Mouse (Mus musculus): ENCODE data around the gene Mdm4. TPM values are rescaled to one million over a fixed set of nuclear protein-coding genes. Genes with fewer than 3 reads are reported as not detected.

The Mdm4 gene
- total RNA-seq, 2 experiments from 2014 or later: 79.0 to 85.9 TPM

GRCm38 (mm10) chr1:132964691-132965090 lies 65.7 kb downstream of the Mdm4 start:
- Histone ChIP-seq H3K4me3 (no peak overlapping the region), H3K27ac (no peak overlapping the region)
- no peak for DNase-seq (ENCODE audit: extremely low spot score in 1 of 2, low spot score in 2 of 2)
- intact Hi-C loops (cut with DNase I): no loop called here
- TF ChIP-seq CTCF (IDR thresholded peaks at IDR 0.05): no peak

GRCm38 (mm10) chr1:132964106-132964505 lies 66.3 kb downstream of the Mdm4 start:
- Histone ChIP-seq H3K27ac (no peak overlapping the region), H3K4me3 (no peak overlapping the region)
- DNase-seq (ENCODE audit: extremely low spot score in 1 of 2, low spot score in 2 of 2): no peak
- no peak for TF ChIP-seq CTCF (IDR thresholded peaks at IDR 0.05)
- intact Hi-C loops (cut with DNase I): no loop called here

- DNase-seq (ENCODE audit: extremely low spot score in 1 of 2, low spot score in 2 of 2): no peak
Measured at GRCm38 (mm10) chr1:132961751-132962150, 68.6 kb downstream of the Mdm4 start.

GRCm38 (mm10) chr1:132956809-132957208 lies 73.6 kb downstream of the Mdm4 start:
- TF ChIP-seq CTCF (IDR thresholded peaks at IDR 0.05): no peak
- intact Hi-C loops (cut with DNase I): no loop called here
- DNase-seq (ENCODE audit: extremely low spot score in 1 of 2, low spot score in 2 of 2): no peak
- Histone ChIP-seq H3K27ac (no peak overlapping the region), H3K4me3 (no peak overlapping the region)

More at GRCm38 (mm10) chr1:132961751-132962150, 68.6 kb downstream of the Mdm4 start:
- Histone ChIP-seq H3K27ac (no peak overlapping the region), H3K4me3 (no peak overlapping the region)
- intact Hi-C loops (cut with DNase I): no loop called here
- no peak for TF ChIP-seq CTCF (IDR thresholded peaks at IDR 0.05)

GRCm38 (mm10) chr1:132947811-132948210 lies 82.5 kb downstream of the Mdm4 start:
- intact Hi-C loops (cut with DNase I): no loop called here

GRCm38 (mm10) chr1:132945826-132946225 lies 84.5 kb downstream of the Mdm4 start:
- no peak for DNase-seq (ENCODE audit: extremely low spot score in 1 of 2, low spot score in 2 of 2)

More at GRCm38 (mm10) chr1:132947811-132948210, 82.5 kb downstream of the Mdm4 start:
- no peak for TF ChIP-seq CTCF (IDR thresholded peaks at IDR 0.05)
- no peak overlapping the region for H3K4me3 ChIP-seq
- DNase-seq (ENCODE audit: extremely low spot score in 1 of 2, low spot score in 2 of 2): no peak
- H3K27ac ChIP-seq: no peak overlapping the region

GRCm38 (mm10) chr1:132938975-132939374 lies 91.4 kb downstream of the Mdm4 start:
- Histone ChIP-seq H3K4me3 (no peak overlapping the region), H3K27ac (no peak overlapping the region)
- peak; percentile 33 for TF ChIP-seq CTCF (IDR thresholded peaks at IDR 0.05)
- intact Hi-C loops (cut with DNase I): loop anchor here (5.0 kb wide), 1 partner anchor 57 kb away; the partner anchor contains the start of gene Lrrn2
- DNase-seq (ENCODE audit: extremely low spot score in 1 of 2, low spot score in 2 of 2): peak in 1 of 2 experiments; percentile 39

More at GRCm38 (mm10) chr1:132945826-132946225, 84.5 kb downstream of the Mdm4 start:
- intact Hi-C loops (cut with DNase I): no loop called here
- H3K27ac ChIP-seq: no peak overlapping the region
- no peak overlapping the region for H3K4me3 ChIP-seq
- TF ChIP-seq CTCF (IDR thresholded peaks at IDR 0.05): no peak

GRCm38 (mm10) chr1:132937296-132938030 lies 92.9 kb downstream of the Mdm4 start:
- TF ChIP-seq CTCF (IDR thresholded peaks at IDR 0.05): no peak
- intact Hi-C loops (cut with DNase I): loop anchor here (5.0 kb wide), 1 partner anchor 55 kb away; the partner anchor contains the start of gene Lrrn2
- Histone ChIP-seq H3K27ac (no peak overlapping the region), H3K4me3 (no peak overlapping the region)
- DNase-seq (ENCODE audit: extremely low spot score in 1 of 2, low spot score in 2 of 2): no peak

- intact Hi-C loops (cut with DNase I): loop anchor here (5.0 kb wide), 1 partner anchor 53 kb away; the partner anchor contains the start of gene Lrrn2
- peak; percentile 66 to 69 for DNase-seq (ENCODE audit: extremely low spot score in 1 of 2, low spot score in 2 of 2)
- Histone ChIP-seq H3K27ac (no peak overlapping the region), H3K4me3 (no peak overlapping the region)
- peak; percentile 57 for TF ChIP-seq CTCF (IDR thresholded peaks at IDR 0.05)
Measured at GRCm38 (mm10) chr1:132934856-132935255, 95.5 kb downstream of the Mdm4 start.

GRCm38 (mm10) chr1:132932421-132932820 lies 97.9 kb downstream of the Mdm4 start:
- H3K4me3 ChIP-seq: no peak overlapping the region
- H3K27ac ChIP-seq: no peak overlapping the region
- intact Hi-C loops (cut with DNase I): no loop called here
- TF ChIP-seq CTCF (IDR thresholded peaks at IDR 0.05): no peak
- no peak for DNase-seq (ENCODE audit: extremely low spot score in 1 of 2, low spot score in 2 of 2)

- intact Hi-C loops (cut with DNase I): no loop called here
Measured at GRCm38 (mm10) chr1:132930291-132930690, 100.1 kb downstream of the Mdm4 start.

GRCm38 (mm10) chr1:132928907-132929250 lies 101.5 kb downstream of the Mdm4 start:
- intact Hi-C loops (cut with DNase I): no loop called here
- Histone ChIP-seq H3K4me3 (no peak overlapping the region), H3K27ac (no peak overlapping the region)
- no peak for TF ChIP-seq CTCF (IDR thresholded peaks at IDR 0.05)
- no peak for DNase-seq (ENCODE audit: extremely low spot score in 1 of 2, low spot score in 2 of 2)

More at GRCm38 (mm10) chr1:132930291-132930690, 100.1 kb downstream of the Mdm4 start:
- DNase-seq (ENCODE audit: extremely low spot score in 1 of 2, low spot score in 2 of 2): no peak
- Histone ChIP-seq H3K4me3 (no peak overlapping the region), H3K27ac (no peak overlapping the region)
- TF ChIP-seq CTCF (IDR thresholded peaks at IDR 0.05): no peak

Measured in left cerebral cortex, adult 2 months (tissue).